Mouse (Mus musculus): ENCODE data around the gene Slc16a12.

- TF ChIP-seq HCFC1 (IDR thresholded peaks at IDR 0.05; ENCODE audit: borderline replicate concordance, insufficient read depth, low read length) (no peak), ZNF384 (IDR thresholded peaks at IDR 0.05; ENCODE audit: low read depth, low read length) (no peak), CHD2 (IDR thresholded peaks at IDR 0.05; ENCODE audit: low read depth, low read length) (no peak)
Observed at GRCm38 (mm10) chr19:34755680-34756079, 8.6 kb upstream of the Slc16a12 start.

Measured in ES-E14 (cell line).